Mouse (Mus musculus): Measurements from ENCODE around the gene Car14.
"Not testable (repeated sequence)": the region's sequence is repeated elsewhere in the genome, so short reads cannot be mapped to it uniquely, and the experiment has no call there.

The Car14 gene

GRCm38 (mm10) chr3:95904568-95904967 lies at the start of gene Car14:
TSS of gene Car14 (minus strand) at chr3:95904691.
- no peak for DNase-seq (ENCODE audit: low spot score in 2 of 2)

- DNase-seq (ENCODE audit: low spot score in 2 of 2), result no peak
Observed at GRCm38 (mm10) chr3:95953522-95953921, 49.0 kb upstream of the Car14 start.

- DNase-seq (ENCODE audit: low spot score in 2 of 2), result no peak
Observed at GRCm38 (mm10) chr3:95953023-95953422, 48.5 kb upstream of the Car14 start.

- not testable (repeated sequence) for DNase-seq (ENCODE audit: low spot score in 2 of 2)
Observed at GRCm38 (mm10) chr3:95951566-95951965, 47.1 kb upstream of the Car14 start.

GRCm38 (mm10) chr3:95950763-95951551 lies 46.5 kb upstream of the Car14 start:
- peak; percentile 66 to 83 for DNase-seq (ENCODE audit: low spot score in 2 of 2)

- no peak for DNase-seq (ENCODE audit: low spot score in 2 of 2)
Observed at GRCm38 (mm10) chr3:95948325-95948724, 43.8 kb upstream of the Car14 start.

GRCm38 (mm10) chr3:95945731-95946240 lies 41.3 kb upstream of the Car14 start:
- DNase-seq (ENCODE audit: low spot score in 2 of 2), result no peak

GRCm38 (mm10) chr3:95944742-95945141 lies 40.3 kb upstream of the Car14 start:
- no peak for DNase-seq (ENCODE audit: low spot score in 2 of 2)

- DNase-seq (ENCODE audit: low spot score in 2 of 2), result no peak
Observed at GRCm38 (mm10) chr3:95943226-95943625, 38.7 kb upstream of the Car14 start.

GRCm38 (mm10) chr3:95942749-95943148 lies 38.3 kb upstream of the Car14 start:
- no peak for DNase-seq (ENCODE audit: low spot score in 2 of 2)

- DNase-seq (ENCODE audit: low spot score in 2 of 2), result no peak
Observed at GRCm38 (mm10) chr3:95938835-95939234, 34.3 kb upstream of the Car14 start.

- no peak for DNase-seq (ENCODE audit: low spot score in 2 of 2)
Observed at GRCm38 (mm10) chr3:95938217-95938616, 33.7 kb upstream of the Car14 start.

GRCm38 (mm10) chr3:95934448-95934847 lies 30.0 kb upstream of the Car14 start:
- no peak for DNase-seq (ENCODE audit: low spot score in 2 of 2)

GRCm38 (mm10) chr3:95933111-95933750 lies 28.7 kb upstream of the Car14 start:
- DNase-seq (ENCODE audit: low spot score in 2 of 2), result no peak

- no peak for DNase-seq (ENCODE audit: low spot score in 2 of 2)
Observed at GRCm38 (mm10) chr3:95932566-95932965, 28.1 kb upstream of the Car14 start.

- no peak for DNase-seq (ENCODE audit: low spot score in 2 of 2)
Observed at GRCm38 (mm10) chr3:95932157-95932556, 27.7 kb upstream of the Car14 start.

- DNase-seq (ENCODE audit: low spot score in 2 of 2), result no peak
Observed at GRCm38 (mm10) chr3:95931471-95931870, 27.0 kb upstream of the Car14 start.

GRCm38 (mm10) chr3:95930471-95930789 lies 25.9 kb upstream of the Car14 start:
- no peak for DNase-seq (ENCODE audit: low spot score in 2 of 2)

GRCm38 (mm10) chr3:95929581-95930470 lies 25.3 kb upstream of the Car14 start:
- peak in 1 of 2 experiments; percentile 49 for DNase-seq (ENCODE audit: low spot score in 2 of 2)

GRCm38 (mm10) chr3:95928658-95929503 lies 24.4 kb upstream of the Car14 start, which contains the start of gene Anp32e:
TSS of gene Anp32e (plus strand) at chr3:95929246.
- DNase-seq (ENCODE audit: low spot score in 2 of 2), result peak; percentile 94 to 97

GRCm38 (mm10) chr3:95928261-95928657 lies 23.8 kb upstream of the Car14 start:
- no peak for DNase-seq (ENCODE audit: low spot score in 2 of 2)

Data from cerebellum, postnatal 4 days (tissue).